Mouse (Mus musculus) heart, postnatal 0 days (tissue): ENCODE measurements around the gene Zcwpw1.

Experiments
- CTCF ChIP-seq: IDR thresholded peaks from 2 replicates; pipeline ENCODE4 v1.5.1; 2016; ENCODE audit warnings: antibody characterized with exemption, control low read depth, low read depth
- EP300 ChIP-seq: IDR thresholded peaks from 2 replicates; pipeline ENCODE4 v1.6.1; 2016; ENCODE audit warnings: antibody characterized with exemption, low read depth

GRCm38 (mm10) chr5:137749196-137749836 lies 38.3 kb upstream of the Zcwpw1 start:
- TF ChIP-seq CTCF (no peak), EP300 (no peak)
